Mouse (Mus musculus) G1E (cell line): ENCODE results near the gene 4931422A03Rik.

Source experiments
- CTCF ChIP-seq: IDR thresholded peaks from 2 replicates; pipeline ENCODE4 v1.5.1; 2012; ENCODE audit warnings: low read depth, low read length, inconsistent platforms, mixed read lengths
- GATA1 ChIP-seq: IDR thresholded peaks from 2 replicates; pipeline ENCODE4 v1.6.1; 2012; ENCODE audit warnings: borderline replicate concordance, low read length, inconsistent platforms, mixed read lengths
- GATA2 ChIP-seq: IDR thresholded peaks from 2 replicates; pipeline ENCODE4 v1.6.1; 2012; ENCODE audit warnings: low read depth, low read length, inconsistent platforms, borderline replicate concordance
- POLR2AphosphoS5 ChIP-seq: IDR thresholded peaks from 2 replicates; pipeline ENCODE4 v1.6.1; 2012; ENCODE audit warnings: low read depth, low read length, inconsistent platforms; ENCODE audit not compliant: insufficient replicate concordance
- TAL1 ChIP-seq: conservative IDR thresholded peaks from 2 replicates; pipeline ENCODE4 v1.6.1; 2012; ENCODE audit warnings: low read depth, low read length, inconsistent platforms, mixed read lengths

DNA sequence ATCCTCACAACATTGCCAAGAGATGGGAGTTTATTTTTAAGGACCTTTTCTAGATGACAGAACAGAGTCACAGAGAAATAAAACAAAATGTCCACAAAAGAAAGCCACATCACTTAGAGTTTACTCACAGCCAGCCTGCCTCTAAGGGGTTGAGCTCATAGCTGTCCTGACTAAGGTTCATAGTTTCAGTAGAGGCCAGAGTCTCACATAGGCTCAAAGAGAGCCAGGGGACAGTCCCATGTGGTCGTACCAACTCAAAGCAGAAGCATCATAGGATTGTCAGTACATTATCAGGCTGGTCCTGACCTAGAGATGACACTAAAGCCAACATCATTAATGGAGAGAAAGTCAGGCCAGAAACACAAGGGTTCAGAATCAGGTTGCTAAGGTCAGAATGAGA lies 89.6 kb downstream of the 4931422A03Rik start:
- no peak for TF ChIP-seq CTCF
- no peak for TF ChIP-seq GATA2
- no peak for TF ChIP-seq TAL1
- TF ChIP-seq GATA1 = no peak
- no peak for TF ChIP-seq POLR2AphosphoS5
